35 mouse cellular contexts compared by ENCODE assay signal in the genomic region with DNA sequence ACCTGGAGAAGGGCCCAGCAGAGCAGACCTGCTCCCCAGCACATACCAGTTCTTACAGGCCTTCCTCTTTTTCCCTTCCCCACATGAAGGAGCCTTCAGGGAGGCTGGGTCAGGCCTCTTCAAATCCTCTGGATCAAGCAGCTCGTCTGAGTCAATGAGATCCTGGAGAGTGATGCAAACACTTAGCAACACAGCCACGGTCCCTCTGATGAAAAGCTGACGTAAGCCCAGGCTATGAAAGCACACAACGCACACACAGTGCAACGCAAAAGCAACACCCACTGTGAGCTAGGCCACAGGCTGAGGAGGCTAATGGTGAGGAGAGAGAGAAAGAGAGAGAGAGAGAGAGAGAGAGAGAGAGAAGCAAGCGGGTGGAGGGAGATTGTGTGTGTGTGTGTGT. TPM values are rescaled to one million over a fixed set of nuclear protein-coding genes. Genes with fewer than 3 reads are reported as not detected.
"Had no signal": no experiment of that assay in that cellular context is flagged by ENCODE, and none has a peak within 500 bp of the region (broad histone marks: within the 10 kb centered on the region; RNA-seq: fewer than 3 reads in every experiment).

No protein-coding gene starts in this region.

- H3K27ac ChIP-seq: gastrocnemius, adult 2 months; heart, embryonic 13.5 days; heart, embryonic 15.5 days; hindbrain, embryonic 13.5 days; hindbrain, embryonic 15.5 days; hindbrain, postnatal 0 days; kidney, embryonic 15.5 days; kidney, postnatal 0 days; limb, embryonic 13.5 days; limb, embryonic 15.5 days; liver, embryonic 12.5 days had no signal

- DNase-seq: gastrocnemius, adult 2 months; gastrocnemius, postnatal 10 days; gastrocnemius, postnatal 25 days; heart, adult 18-20 months; heart, postnatal 14 days; heart, postnatal 36 days; kidney, adult 11 months; kidney, adult 2 months; kidney, adult 9 months; kidney, postnatal 14 days; kidney, postnatal 36 days; layer of hippocampus, adult 9-11 months; layer of hippocampus, postnatal 36 days; left cerebral cortex, postnatal 4 days had no signal

- ATAC-seq: hindbrain, postnatal 0 days; intestine, embryonic 16.5 days; liver, embryonic 12.5 days had no signal

- H3K4me3 ChIP-seq: gastrocnemius, adult 2 months; heart, embryonic 13.5 days; heart, embryonic 15.5 days; hindbrain, embryonic 13.5 days; hindbrain, embryonic 15.5 days; kidney, embryonic 15.5 days; limb, embryonic 13.5 days; limb, embryonic 15.5 days; liver, embryonic 12.5 days had no signal

- H3K9me3 ChIP-seq: heart, embryonic 13.5 days; heart, embryonic 15.5 days; hindbrain, embryonic 13.5 days; hindbrain, embryonic 15.5 days; kidney, embryonic 15.5 days; limb, embryonic 13.5 days; limb, embryonic 15.5 days; liver, embryonic 12.5 days had no signal

- H3K4me1 ChIP-seq: hindbrain, embryonic 13.5 days; hindbrain, embryonic 15.5 days; limb, embryonic 13.5 days; limb, embryonic 15.5 days had no signal

- H3K9ac ChIP-seq: heart, embryonic 13.5 days; heart, embryonic 15.5 days; hindbrain, embryonic 13.5 days; hindbrain, embryonic 15.5 days; kidney, embryonic 15.5 days; limb, embryonic 13.5 days; limb, embryonic 15.5 days; liver, embryonic 12.5 days had no signal

- H3K4me2 ChIP-seq: heart, embryonic 11.5 days; heart, embryonic 13.5 days; heart, embryonic 15.5 days; hindbrain, embryonic 13.5 days; hindbrain, embryonic 15.5 days; kidney, embryonic 15.5 days; limb, embryonic 13.5 days; limb, embryonic 15.5 days; liver, embryonic 12.5 days had no signal

- H3K27me3 ChIP-seq: heart, embryonic 13.5 days; heart, embryonic 15.5 days; hindbrain, embryonic 13.5 days; hindbrain, embryonic 15.5 days; kidney, embryonic 15.5 days; limb, embryonic 13.5 days; limb, embryonic 15.5 days; liver, embryonic 12.5 days had no signal

RNA-seq across cellular contexts. Expression of a gene that starts 14.9 kb away (rescaled TPM):
- total RNA-seq: gastrocnemius, adult 2 months; gastrocnemius, postnatal 10 days; gastrocnemius, postnatal 25 days; gastrocnemius, postnatal 4 days; granulocyte monocyte progenitor cell, adult 5-6 weeks; heart, adult 8-10 months; heart, postnatal 14 days; heart, postnatal 36 days; hematopoietic stem cell, adult 5-6 weeks; hindbrain, postnatal 0 days; liver, adult 2 months had no signal
- polyA plus RNA-seq: heart, postnatal 0 days; hindbrain, embryonic 11.5 days; hindbrain, embryonic 13.5 days; intestine, embryonic 14.5 days; kidney, embryonic 15.5 days; limb, embryonic 11.5 days; limb, embryonic 15.5 days had no signal
